Mouse (Mus musculus) embryonic facial prominence, embryonic 10.5 days (tissue): ENCODE data around the gene Casp4. TPM values are rescaled to one million over a fixed set of nuclear protein-coding genes. Genes with fewer than 3 reads are reported as not detected.

Source experiments
- DNase-seq: peaks from one replicate; pipeline ENCODE4 v3.0.0-alpha.2; 2017; ENCODE audit warnings: low spot score
- H3K27ac ChIP-seq: fragments of 300-500 bp; sonication (generic); replicated peaks from 2 replicates; pipeline ENCODE4 v1.5.1; 2016; ENCODE audit warnings: mild to moderate bottlenecking
- H3K27me3 ChIP-seq: fragments of 300-500 bp; sonication (generic); replicated peaks from 2 replicates; pipeline ENCODE4 v1.6.1; 2016; ENCODE audit warnings: low read depth, mild to moderate bottlenecking; ENCODE audit not compliant: poor library complexity, severe bottlenecking
- H3K36me3 ChIP-seq: fragments of 300-500 bp; sonication (generic); replicated peaks from 2 replicates; pipeline ENCODE4 v1.6.1; 2016; ENCODE audit warnings: mild to moderate bottlenecking, moderate library complexity
- H3K4me1 ChIP-seq: fragments of 300-500 bp; sonication (generic); 2 replicates; pipeline ENCODE4 v1.6.1; 2016
- H3K4me3 ChIP-seq: fragments of 300-500 bp; sonication (generic); 2 replicates; pipeline ENCODE4 v1.5.1; 2016; ENCODE audit warnings: mild to moderate bottlenecking, moderate library complexity
- H3K9me3 ChIP-seq: fragments of 300-500 bp; sonication (generic); 2 replicates; pipeline ENCODE4 v1.6.1; 2016; ENCODE audit warnings: mild to moderate bottlenecking
- WGBS: fragments of 180-500 bp; shearing (Covaris S2); methylation state at CpG from one replicate; pipeline ENCODE4 v1.1.7; 2016; 5-methylcytosine and 5-hydroxymethylcytosine counted together
- polyA plus RNA-seq: library from polyadenylated mRNA; unstranded; fragments of >200 nt; fragmentation: Nextera tagmentation; extraction: Ambion mirVana; gene quantifications from 2 replicates; pipeline ENCODE4 v1.2.1, GENCODE M21; 2016

The Casp4 gene
- polyA plus RNA-seq, 1 experiment from 2014 or later, result not detected

DNA sequence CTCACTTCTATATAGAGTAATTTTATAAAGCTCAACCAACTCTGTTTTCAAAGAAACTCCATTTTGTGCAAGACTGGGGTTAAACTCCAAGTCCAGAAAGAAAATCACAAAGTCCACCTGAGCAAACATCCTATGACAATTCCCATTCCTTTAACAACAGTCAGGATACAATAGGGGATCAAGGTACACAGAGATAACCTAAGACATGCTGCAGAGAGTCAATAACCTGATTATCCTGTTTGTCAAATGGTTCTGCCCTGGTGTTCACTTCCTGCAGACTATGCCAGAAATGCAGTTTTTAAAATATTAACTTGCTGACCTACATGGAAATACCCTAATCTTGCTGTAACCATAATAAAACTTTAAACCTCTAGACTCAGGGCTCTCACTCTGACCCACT, 23.8 kb downstream of the Casp4 start:
- no peak for DNase-seq
- H3K27me3 ChIP-seq, result no peaks in the 10 kb centered on the region
- H3K4me3 ChIP-seq, result no peak overlapping the region
- H3K27ac ChIP-seq, result no peak overlapping the region
- no peaks in the 10 kb centered on the region for H3K9me3 ChIP-seq
- H3K36me3 ChIP-seq, result no peaks in the 10 kb centered on the region
- H3K4me1 ChIP-seq, result no peaks in the 10 kb centered on the region

DNA sequence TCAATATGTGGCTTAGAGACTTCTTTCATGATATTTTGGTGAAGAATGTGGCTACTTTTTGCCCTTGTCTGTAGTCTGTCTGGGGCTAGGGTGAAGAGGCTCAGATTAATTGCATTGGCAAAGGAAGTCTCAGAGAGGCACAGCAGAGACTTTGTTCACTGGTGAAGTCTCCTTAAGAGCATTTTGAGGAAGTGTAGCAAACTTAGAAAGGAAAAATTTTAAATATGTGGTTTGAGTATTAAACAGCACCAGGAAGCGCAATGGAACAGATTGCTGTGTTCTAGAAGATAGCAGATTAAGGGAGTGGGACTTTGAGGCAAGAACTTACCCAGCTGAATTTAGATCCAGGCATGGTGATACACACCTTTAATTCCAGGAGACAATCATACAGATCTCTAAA, 24.8 kb downstream of the Casp4 start:
- no peak for DNase-seq
- Histone ChIP-seq H3K27me3 (no peaks in the 10 kb centered on the region), H3K36me3 (no peaks in the 10 kb centered on the region), H3K4me1 (no peaks in the 10 kb centered on the region), H3K9me3 (no peaks in the 10 kb centered on the region), H3K4me3 (no peak overlapping the region), H3K27ac (no peak overlapping the region)
- WGBS, result 91% methylated on average over 1 of the region's 1 CpGs

DNA sequence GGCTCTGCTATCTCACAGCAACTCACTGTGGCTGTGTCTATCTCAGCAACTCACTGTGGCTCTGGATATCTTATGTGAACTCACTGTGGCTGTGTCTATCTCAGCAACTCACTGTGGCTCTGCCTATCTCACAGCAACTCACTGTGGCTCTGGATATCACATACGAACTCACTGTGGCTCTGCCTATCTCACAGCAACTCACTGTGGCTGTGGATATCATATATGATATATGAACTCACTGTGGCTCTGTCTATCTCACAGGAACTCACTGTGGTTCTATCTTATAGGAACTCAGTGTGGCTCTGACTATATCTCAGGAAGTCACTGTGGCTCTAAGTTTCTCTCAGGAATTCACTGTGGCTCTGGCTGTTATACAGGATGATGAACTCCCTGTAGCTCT, 34.5 kb downstream of the Casp4 start:
- Histone ChIP-seq H3K4me1 (no peaks in the 10 kb centered on the region), H3K9me3 (no peaks in the 10 kb centered on the region), H3K36me3 (no peaks in the 10 kb centered on the region), H3K27ac (no peak overlapping the region), H3K27me3 (no peaks in the 10 kb centered on the region), H3K4me3 (no peak overlapping the region)
- no peak for DNase-seq
- WGBS, result 80% methylated on average over 1 of the region's 1 CpGs

DNA sequence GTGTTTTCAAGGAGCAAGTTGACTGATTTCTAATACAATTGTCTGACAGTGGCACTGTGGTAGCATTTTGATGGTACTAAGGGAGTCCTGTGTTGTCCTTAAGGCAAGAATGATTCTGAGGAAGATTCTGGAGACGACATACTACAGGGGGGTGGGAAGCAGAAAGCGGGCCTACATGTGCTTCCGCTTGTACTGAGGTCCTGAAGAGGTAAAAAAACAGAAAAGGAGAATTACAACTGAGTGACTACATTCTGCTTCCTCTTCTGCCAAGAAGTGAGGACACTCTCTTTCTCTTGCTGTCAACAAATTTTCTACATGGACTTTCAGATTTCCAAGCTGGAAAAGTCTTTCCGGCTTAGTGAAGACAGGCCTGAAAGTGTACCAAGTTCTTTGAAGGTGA, 35.5 kb downstream of the Casp4 start:
- Histone ChIP-seq H3K36me3 (no peaks in the 10 kb centered on the region), H3K9me3 (no peaks in the 10 kb centered on the region), H3K27ac (no peak overlapping the region), H3K4me3 (no peak overlapping the region), H3K27me3 (no peaks in the 10 kb centered on the region), H3K4me1 (no peaks in the 10 kb centered on the region)
- 92% methylated on average over 4 of the region's 4 CpGs for WGBS
- DNase-seq, result no peak

DNA sequence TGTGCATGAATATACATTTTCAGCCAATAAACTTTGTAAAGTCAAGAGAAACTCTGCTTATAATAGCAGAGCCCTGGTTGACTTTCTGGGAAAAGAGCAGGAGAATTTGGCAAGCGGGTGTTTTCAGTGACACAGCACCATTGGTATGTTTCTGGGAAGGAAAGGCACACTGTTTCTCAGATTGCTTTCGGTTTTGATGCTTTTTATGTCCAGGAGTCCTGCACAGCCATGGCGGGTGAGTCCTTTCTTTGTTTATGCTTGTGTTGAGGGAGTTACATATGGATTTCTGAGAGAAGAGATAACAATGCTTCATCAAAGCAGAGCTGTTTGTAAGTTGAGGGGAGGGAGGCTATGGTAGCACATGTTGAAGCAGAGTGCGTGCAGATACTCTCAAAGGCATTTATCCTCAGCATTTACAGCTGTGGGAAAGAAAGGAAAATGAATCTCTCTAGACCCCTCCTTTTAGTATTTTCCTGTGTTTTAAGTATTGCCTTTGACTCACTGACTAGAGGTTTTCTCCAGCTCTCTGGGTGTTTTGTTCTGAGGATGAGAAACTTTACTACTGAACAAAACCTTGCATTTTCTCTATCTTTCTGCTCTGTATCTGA, 36.8 kb downstream of the Casp4 start, which contains the start of gene Casp12:
Gene Casp12 (plus strand): TSS at position 140 of the 608 bp plus-strand sequence.
- Histone ChIP-seq H3K36me3 (no peaks in the 10 kb centered on the region), H3K4me1 (no peaks in the 10 kb centered on the region), H3K9me3 (no peaks in the 10 kb centered on the region), H3K4me3 (no peak within 1 kb of the TSS), H3K27ac (no peak within 1 kb of the TSS), H3K27me3 (no peaks in the 10 kb centered on the region)
- 73% methylated on average over 4 of the region's 4 CpGs for WGBS
- DNase-seq, result no peak

DNA sequence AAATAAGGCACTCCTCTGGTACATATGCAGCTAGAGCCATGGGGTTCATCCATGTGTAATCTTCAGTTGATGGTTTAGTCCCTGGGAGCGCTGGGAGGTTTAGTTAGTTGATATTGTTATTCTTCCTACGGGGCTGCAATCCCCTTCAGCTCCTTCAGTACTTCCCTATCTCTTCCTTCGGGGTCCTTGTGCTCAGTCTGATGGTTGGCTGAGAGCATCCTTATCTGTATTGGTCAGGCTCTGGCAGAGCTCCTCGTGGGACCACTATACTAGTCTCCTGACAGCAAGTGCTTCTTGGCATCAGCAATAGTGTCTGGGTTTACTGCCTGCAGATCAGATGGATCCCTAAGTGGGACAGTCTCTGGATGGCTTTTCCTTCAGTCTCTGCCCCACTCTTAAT, 38.8 kb downstream of the Casp4 start:
- no peaks in the 10 kb centered on the region for H3K36me3 ChIP-seq
- 81% methylated on average over 4 of the region's 4 CpGs for WGBS
- no peak for DNase-seq
- H3K4me3 ChIP-seq, result no peak overlapping the region
- H3K27ac ChIP-seq, result no peak overlapping the region
- H3K4me1 ChIP-seq, result no peaks in the 10 kb centered on the region
- H3K9me3 ChIP-seq, result no peaks in the 10 kb centered on the region
- H3K27me3 ChIP-seq, result no peaks in the 10 kb centered on the region

DNA sequence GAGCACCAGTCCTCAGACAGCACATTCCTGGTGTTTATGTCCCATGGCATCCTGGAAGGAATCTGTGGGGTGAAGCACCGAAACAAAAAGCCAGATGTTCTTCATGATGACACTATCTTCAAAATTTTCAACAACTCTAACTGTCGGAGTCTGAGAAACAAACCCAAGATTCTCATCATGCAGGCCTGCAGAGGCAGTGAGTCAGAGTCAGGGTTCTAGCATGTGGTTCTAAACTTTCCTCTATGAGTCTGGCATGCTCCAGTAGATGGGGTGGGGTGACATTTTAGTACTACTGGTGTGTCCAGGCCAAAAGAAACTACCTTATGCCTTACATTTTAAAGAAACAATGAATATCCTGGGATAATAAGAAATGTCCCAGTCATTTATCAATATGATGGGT, 45.0 kb downstream of the Casp4 start:
- Histone ChIP-seq H3K4me1 (no peaks in the 10 kb centered on the region), H3K27me3 (no peaks in the 10 kb centered on the region), H3K4me3 (no peak overlapping the region), H3K36me3 (no peaks in the 10 kb centered on the region), H3K27ac (no peak overlapping the region), H3K9me3 (no peaks in the 10 kb centered on the region)
- 86% methylated on average over 2 of the region's 2 CpGs for WGBS
- DNase-seq, result no peak

DNA sequence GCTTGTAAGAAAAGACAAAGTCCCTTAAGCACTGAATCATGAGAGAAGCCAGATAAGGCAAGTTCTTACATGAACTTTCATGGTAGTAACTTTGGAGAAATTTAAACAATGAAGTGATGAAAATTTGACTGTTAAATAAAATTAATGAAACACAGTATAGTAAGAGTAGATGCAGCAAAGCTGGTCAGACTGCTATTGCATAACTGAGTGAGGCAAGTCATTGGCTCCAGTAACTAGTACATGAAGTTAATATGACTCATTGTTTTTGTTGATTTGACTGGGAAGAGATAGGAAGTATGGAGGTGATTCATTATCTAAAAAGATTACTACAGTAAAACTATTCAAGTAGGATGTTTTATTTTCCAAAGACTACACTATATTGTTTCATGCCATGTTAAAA, 48.2 kb downstream of the Casp4 start:
- Histone ChIP-seq H3K9me3 (no peaks in the 10 kb centered on the region), H3K36me3 (no peaks in the 10 kb centered on the region), H3K4me3 (no peak overlapping the region), H3K4me1 (no peaks in the 10 kb centered on the region), H3K27ac (no peak overlapping the region), H3K27me3 (no peaks in the 10 kb centered on the region)
- no peak for DNase-seq

Other genes starting within 250 kb of the Casp4 start
- gene Casp1, start 10.3 kb upstream of the Casp4 start, polyA plus RNA-seq, result 0.35 and 0.39 TPM in 2 replicates
- gene Casp12, start 36.6 kb downstream of the Casp4 start, polyA plus RNA-seq, result not detected in 2 replicates